Mouse (Mus musculus): ENCODE measurements around the gene Mlec.

DNA sequence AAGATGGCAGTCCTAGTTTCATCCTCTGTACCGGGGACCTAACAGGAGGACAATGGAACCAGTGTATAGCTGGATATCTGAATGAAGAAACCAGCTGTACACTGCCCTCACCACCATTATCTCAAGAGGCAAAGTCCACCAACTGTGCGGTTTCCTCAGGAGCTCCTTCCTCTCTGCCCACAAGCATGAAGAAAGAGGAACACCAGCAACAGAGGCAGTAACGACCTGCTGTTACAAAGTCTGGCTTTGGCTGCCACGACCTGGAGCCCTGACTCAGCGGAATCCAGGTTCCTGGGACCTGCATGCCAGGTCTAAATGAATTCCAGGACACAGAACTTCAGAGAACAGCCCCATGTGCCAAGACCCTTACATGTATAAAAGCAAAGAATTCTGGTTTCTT is 2.1 kb downstream of the Mlec start:
- no peak for TF ChIP-seq CTCF (IDR thresholded peaks at IDR 0.05)
- no peak for TF ChIP-seq EP300 (IDR thresholded peaks at IDR 0.05)

All from lung, postnatal 0 days (tissue).